Mouse (Mus musculus): ENCODE data around the gene Tmem30a.

DNA sequence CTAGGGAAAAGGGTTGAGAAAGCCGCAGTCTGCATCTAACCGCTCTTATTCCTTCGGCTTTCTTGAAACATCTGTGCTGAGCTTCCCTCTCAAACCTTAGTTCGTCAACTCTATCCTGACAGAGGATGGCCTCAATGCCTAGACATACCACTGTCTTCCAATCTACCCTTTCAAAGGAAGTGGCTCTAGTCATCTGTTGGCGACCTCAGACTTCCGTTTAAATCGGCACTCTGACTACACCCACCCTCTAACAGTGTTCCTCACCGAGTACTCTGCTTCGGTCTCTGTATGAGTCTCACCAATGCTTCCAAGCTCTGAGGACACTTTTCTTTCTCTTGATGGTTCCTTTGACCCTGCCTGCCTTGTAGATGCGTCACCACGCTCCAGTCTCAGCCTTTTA is 22.7 kb upstream of the Tmem30a start:
- TF ChIP-seq CTCF (IDR thresholded peaks at IDR 0.05; ENCODE audit: low read depth) (no peak), EP300 (optimal IDR thresholded peaks at IDR 0.05) (no peak)

Data from stomach, postnatal 0 days (tissue).